Mouse (Mus musculus): ENCODE results near the gene Rnf208. TPM values are rescaled to one million over a fixed set of nuclear protein-coding genes. Genes with fewer than 3 reads are reported as not detected.
A peak's percentile ranks its signal among the peaks of the same experiment; 100 is the strongest.

Rnf208 gene
- polyA plus RNA-seq, 1 experiment = 8.1 TPM

GRCm38 (mm10) chr2:25278928-25279882 is 37.1 kb downstream of the Rnf208 start:
- no peaks in the 10 kb centered on the region; the same call in 1 of the 2 replicates for H3K36me3 ChIP-seq (ENCODE audit: control insufficient read depth, insufficient read depth, low read length)

GRCm38 (mm10) chr2:25285551-25285950 is 43.5 kb downstream of the Rnf208 start:
- H3K36me3 ChIP-seq (ENCODE audit: control insufficient read depth, insufficient read depth, low read length) = peaks cover 5% of the 10 kb centered on the region
- peaks cover 2% of the 10 kb centered on the region for H3K4me1 ChIP-seq (ENCODE audit: control insufficient read depth, insufficient read depth, low read length)
- no peak overlapping the region for H3K27ac ChIP-seq (ENCODE audit: control insufficient read depth, insufficient read depth, low read depth, low read length)
- no peaks in the 10 kb centered on the region for H3K27me3 ChIP-seq (ENCODE audit: control insufficient read depth, insufficient read depth, low read length)
- peak overlapping the region; percentile 19; the same call in 1 of the 2 replicates for H3K4me3 ChIP-seq (ENCODE audit: control insufficient read depth, low read depth, low read length)
- no peak for TF ChIP-seq POLR2A (IDR thresholded peaks at IDR 0.05; ENCODE audit: control insufficient read depth, low read depth, low read length)
- TF ChIP-seq CTCF (IDR thresholded peaks at IDR 0.05; ENCODE audit: control insufficient read depth, insufficient read depth, insufficient replicate concordance, low read depth, low read length) = no peak

More at GRCm38 (mm10) chr2:25278928-25279882, 37.1 kb downstream of the Rnf208 start:
- H3K4me3 ChIP-seq (ENCODE audit: control insufficient read depth, low read depth, low read length) = no peak overlapping the region
- no peaks in the 10 kb centered on the region for H3K4me1 ChIP-seq (ENCODE audit: control insufficient read depth, insufficient read depth, low read length)
- no peak for TF ChIP-seq POLR2A (IDR thresholded peaks at IDR 0.05; ENCODE audit: control insufficient read depth, low read depth, low read length)
- TF ChIP-seq CTCF (IDR thresholded peaks at IDR 0.05; ENCODE audit: control insufficient read depth, insufficient read depth, insufficient replicate concordance, low read depth, low read length) = peak; percentile 36; the same call in 1 of the 2 replicates
- no peaks in the 10 kb centered on the region for H3K27me3 ChIP-seq (ENCODE audit: control insufficient read depth, insufficient read depth, low read length)
- no peak overlapping the region for H3K27ac ChIP-seq (ENCODE audit: control insufficient read depth, insufficient read depth, low read depth, low read length)

- TF ChIP-seq POLR2A (IDR thresholded peaks at IDR 0.05; ENCODE audit: control insufficient read depth, low read depth, low read length) = no peak
- TF ChIP-seq CTCF (IDR thresholded peaks at IDR 0.05; ENCODE audit: control insufficient read depth, insufficient read depth, insufficient replicate concordance, low read depth, low read length) = no peak
- H3K27ac ChIP-seq (ENCODE audit: control insufficient read depth, insufficient read depth, low read depth, low read length) = no peak overlapping the region
- peaks cover 5% of the 10 kb centered on the region for H3K36me3 ChIP-seq (ENCODE audit: control insufficient read depth, insufficient read depth, low read length)
Observed at GRCm38 (mm10) chr2:25286314-25286713, 44.3 kb downstream of the Rnf208 start.

GRCm38 (mm10) chr2:25286837-25287636 is 45.0 kb downstream of the Rnf208 start:
- peaks cover 5% of the 10 kb centered on the region for H3K4me1 ChIP-seq (ENCODE audit: control insufficient read depth, insufficient read depth, low read length)
- H3K4me3 ChIP-seq (ENCODE audit: control insufficient read depth, low read depth, low read length) = peak overlapping the region; percentile 76
- no peaks in the 10 kb centered on the region for H3K27me3 ChIP-seq (ENCODE audit: control insufficient read depth, insufficient read depth, low read length)
- H3K27ac ChIP-seq (ENCODE audit: control insufficient read depth, insufficient read depth, low read depth, low read length) = peak overlapping the region; percentile 33
- peaks cover 5% of the 10 kb centered on the region for H3K36me3 ChIP-seq (ENCODE audit: control insufficient read depth, insufficient read depth, low read length)
- no peak for TF ChIP-seq POLR2A (IDR thresholded peaks at IDR 0.05; ENCODE audit: control insufficient read depth, low read depth, low read length)
- TF ChIP-seq CTCF (IDR thresholded peaks at IDR 0.05; ENCODE audit: control insufficient read depth, insufficient read depth, insufficient replicate concordance, low read depth, low read length) = no peak

More at GRCm38 (mm10) chr2:25286314-25286713, 44.3 kb downstream of the Rnf208 start:
- Histone ChIP-seq H3K4me1 (ENCODE audit: control insufficient read depth, insufficient read depth, low read length) (peaks cover 5% of the 10 kb centered on the region), H3K27me3 (ENCODE audit: control insufficient read depth, insufficient read depth, low read length) (no peaks in the 10 kb centered on the region), H3K4me3 (ENCODE audit: control insufficient read depth, low read depth, low read length) (peak overlapping the region; percentile 76)

- no peak for TF ChIP-seq CTCF (IDR thresholded peaks at IDR 0.05; ENCODE audit: control insufficient read depth, insufficient read depth, insufficient replicate concordance, low read depth, low read length)
- TF ChIP-seq POLR2A (IDR thresholded peaks at IDR 0.05; ENCODE audit: control insufficient read depth, low read depth, low read length) = peak; percentile 63
- peak within 1 kb of the TSS; percentile 54 for H3K27ac ChIP-seq (ENCODE audit: control insufficient read depth, insufficient read depth, low read depth, low read length)
- peak within 1 kb of the TSS; percentile 76 for H3K4me3 ChIP-seq (ENCODE audit: control insufficient read depth, low read depth, low read length)
- H3K36me3 ChIP-seq (ENCODE audit: control insufficient read depth, insufficient read depth, low read length) = peaks cover 5% of the 10 kb centered on the region
- no peaks in the 10 kb centered on the region for H3K27me3 ChIP-seq (ENCODE audit: control insufficient read depth, insufficient read depth, low read length)
- H3K4me1 ChIP-seq (ENCODE audit: control insufficient read depth, insufficient read depth, low read length) = peaks cover 8% of the 10 kb centered on the region
Observed at GRCm38 (mm10) chr2:25287927-25288649, 46.0 kb downstream of the Rnf208 start, which contains the start of gene Tmem210. Gene Tmem210 (plus strand): TSS chr2:25288145.

- H3K27me3 ChIP-seq (ENCODE audit: control insufficient read depth, insufficient read depth, low read length) = no peaks in the 10 kb centered on the region
- peak overlapping the region; percentile 76 for H3K4me3 ChIP-seq (ENCODE audit: control insufficient read depth, low read depth, low read length)
- H3K36me3 ChIP-seq (ENCODE audit: control insufficient read depth, insufficient read depth, low read length) = peaks cover 5% of the 10 kb centered on the region
- H3K27ac ChIP-seq (ENCODE audit: control insufficient read depth, insufficient read depth, low read depth, low read length) = no peak overlapping the region
- H3K4me1 ChIP-seq (ENCODE audit: control insufficient read depth, insufficient read depth, low read length) = peaks cover 8% of the 10 kb centered on the region
- TF ChIP-seq CTCF (IDR thresholded peaks at IDR 0.05; ENCODE audit: control insufficient read depth, insufficient read depth, insufficient replicate concordance, low read depth, low read length) (no peak), POLR2A (IDR thresholded peaks at IDR 0.05; ENCODE audit: control insufficient read depth, low read depth, low read length) (no peak)
Observed at GRCm38 (mm10) chr2:25288734-25289345, 46.8 kb downstream of the Rnf208 start.

Data from testis, adult 2 months (tissue).